Mouse (Mus musculus): ENCODE measurements around the gene Gpr1. TPM values are rescaled to one million over a fixed set of nuclear protein-coding genes. Genes with fewer than 3 reads are reported as not detected.

The Gpr1 gene
- total and polyA plus RNA-seq, 3 experiments: not detected

GRCm38 (mm10) chr1:63247831-63248359 is 33.6 kb upstream of the Gpr1 start:
- no peaks in the 10 kb centered on the region for H3K79me2 ChIP-seq (replicated peaks; ENCODE audit: control insufficient read depth, extremely low read depth, insufficient read depth, poor library complexity, severe bottlenecking)
- no peak overlapping the region for H3K4me2 ChIP-seq (ENCODE audit: insufficient read depth, low read depth, poor library complexity, severe bottlenecking)
- in situ Hi-C loops (cut with MboI; ENCODE audit: low pct_ligation_motif_present, low pct_unique_long_range_greater_than_20kb, low sequenced_read_pairs) (no loop called here), dilution Hi-C loops (cut with MboI; ENCODE audit: extremely low pct_ligation_motif_present, extremely low pct_unique_long_range_greater_than_20kb, low sequenced_read_pairs) (no loop called here)
- no peak overlapping the region for H3K27ac ChIP-seq (ENCODE audit: insufficient read depth, low read depth)
- DNase-seq (ENCODE audit: extremely low read depth): no peak
- no peak overlapping the region for H3K9ac ChIP-seq (ENCODE audit: insufficient read depth, low read depth)
- no peaks in the 10 kb centered on the region for H3K9me3 ChIP-seq (replicated peaks; ENCODE audit: low read length)
- no peak overlapping the region for H3K4me3 ChIP-seq (replicated peaks in 1 of 3; ENCODE audit: low read depth in 2 of 3, low read length in 2 of 3, poor library complexity in 1 of 3)
- no peaks in the 10 kb centered on the region for H3K36me3 ChIP-seq (replicated peaks in 1 of 2; ENCODE audit: control insufficient read depth in 1 of 2, insufficient read depth in 1 of 2, low read length in 1 of 2)
- no peaks in the 10 kb centered on the region for H3K4me1 ChIP-seq (ENCODE audit: control insufficient read depth in 1 of 2, insufficient read depth in 2 of 2)
- no peak for TF ChIP-seq GABPA (IDR thresholded peaks at IDR 0.05; ENCODE audit: insufficient replicate concordance, low read depth, low read length)
- no peak for TF ChIP-seq JUN (IDR thresholded peaks at IDR 0.05; ENCODE audit: insufficient read depth, low read depth, low read length)
- no peak for TF ChIP-seq CHD1 (IDR thresholded peaks at IDR 0.05; ENCODE audit: low read depth, low read length)
- TF ChIP-seq ZNF384 (IDR thresholded peaks at IDR 0.05; ENCODE audit: low read depth, low read length): no peak
- TF ChIP-seq USF2 (conservative IDR thresholded peaks at IDR 0.05; ENCODE audit: low read depth, low read length): no peak
- no peak for TF ChIP-seq BHLHE40 (IDR thresholded peaks at IDR 0.05; ENCODE audit: low read depth, low read length)
- TF ChIP-seq RCOR1 (conservative IDR thresholded peaks at IDR 0.05; ENCODE audit: low read depth, low read length): no peak
- TF ChIP-seq NELFE (IDR thresholded peaks at IDR 0.05; ENCODE audit: low read depth, low read length): no peak
- no peak for TF ChIP-seq TBP (conservative IDR thresholded peaks at IDR 0.05; ENCODE audit: low read depth, low read length)
- no peak for TF ChIP-seq POLR2AphosphoS2 (IDR thresholded peaks at IDR 0.05; ENCODE audit: low read depth, low read length)
- no peak for TF ChIP-seq SMC3 (IDR thresholded peaks at IDR 0.05; ENCODE audit: low read depth, low read length)
- no peak for TF ChIP-seq TCF12 (IDR thresholded peaks at IDR 0.05; ENCODE audit: low read depth, low read length)
- no peaks in the 10 kb centered on the region for H3K27me3 ChIP-seq (replicated peaks)

GRCm38 (mm10) chr1:63246862-63247521 is 32.6 kb upstream of the Gpr1 start:
- no peaks in the 10 kb centered on the region for H3K9me3 ChIP-seq (replicated peaks; ENCODE audit: low read length)
- in situ Hi-C loops (cut with MboI; ENCODE audit: low pct_ligation_motif_present, low pct_unique_long_range_greater_than_20kb, low sequenced_read_pairs): no loop called here
- H3K79me2 ChIP-seq (replicated peaks; ENCODE audit: control insufficient read depth, extremely low read depth, insufficient read depth, poor library complexity, severe bottlenecking): no peaks in the 10 kb centered on the region
- H3K36me3 ChIP-seq (replicated peaks in 1 of 2; ENCODE audit: control insufficient read depth in 1 of 2, insufficient read depth in 1 of 2, low read length in 1 of 2): no peaks in the 10 kb centered on the region
- no peaks in the 10 kb centered on the region for H3K4me1 ChIP-seq (ENCODE audit: control insufficient read depth in 1 of 2, insufficient read depth in 2 of 2)
- no peak for DNase-seq (ENCODE audit: extremely low read depth)
- TF ChIP-seq UBTF (IDR thresholded peaks at IDR 0.05; ENCODE audit: low read depth, low read length) (no peak), RAD21 (IDR thresholded peaks at IDR 0.05; ENCODE audit: low read depth, low read length) (no peak), IRF4 (IDR thresholded peaks at IDR 0.05; ENCODE audit: low read depth, low read length) (no peak), ETS1 (conservative IDR thresholded peaks at IDR 0.05; ENCODE audit: low read depth, low read length) (no peak), PAX5 (IDR thresholded peaks at IDR 0.05; ENCODE audit: low read length) (no peak), USF2 (conservative IDR thresholded peaks at IDR 0.05; ENCODE audit: low read depth, low read length) (no peak), ELF1 (IDR thresholded peaks at IDR 0.05; ENCODE audit: low read depth, low read length) (no peak), GABPA (IDR thresholded peaks at IDR 0.05; ENCODE audit: insufficient replicate concordance, low read depth, low read length) (no peak), CTCF (conservative IDR thresholded peaks at IDR 0.05 in 1 of 2, IDR thresholded peaks at IDR 0.05 in 1 of 2; ENCODE audit: low read depth in 2 of 2, low read length in 2 of 2) (no peak), MXI1 (IDR thresholded peaks at IDR 0.05; ENCODE audit: low read depth, low read length) (no peak), NELFE (IDR thresholded peaks at IDR 0.05; ENCODE audit: low read depth, low read length) (no peak), JUND (conservative IDR thresholded peaks at IDR 0.05; ENCODE audit: low read depth, low read length) (no peak), SMC3 (IDR thresholded peaks at IDR 0.05; ENCODE audit: low read depth, low read length) (no peak), BHLHE40 (IDR thresholded peaks at IDR 0.05; ENCODE audit: low read depth, low read length) (no peak), TBP (conservative IDR thresholded peaks at IDR 0.05; ENCODE audit: low read depth, low read length) (no peak), MEF2A (IDR thresholded peaks at IDR 0.05; ENCODE audit: borderline replicate concordance, low read depth, low read length) (no peak), ZC3H11A (IDR thresholded peaks at IDR 0.05; ENCODE audit: low read depth, low read length) (no peak), CHD2 (IDR thresholded peaks at IDR 0.05; ENCODE audit: low read length) (no peak)
- H3K4me3 ChIP-seq (replicated peaks in 1 of 3; ENCODE audit: low read depth in 2 of 3, low read length in 2 of 3, poor library complexity in 1 of 3): no peak overlapping the region
- H3K27ac ChIP-seq (ENCODE audit: insufficient read depth, low read depth): no peak overlapping the region
- dilution Hi-C loops (cut with MboI; ENCODE audit: extremely low pct_ligation_motif_present, extremely low pct_unique_long_range_greater_than_20kb, low sequenced_read_pairs): no loop called here
- no peak overlapping the region for H3K4me2 ChIP-seq (ENCODE audit: insufficient read depth, low read depth, poor library complexity, severe bottlenecking)
- no peak overlapping the region for H3K9ac ChIP-seq (ENCODE audit: insufficient read depth, low read depth)
- H3K27me3 ChIP-seq (replicated peaks): no peaks in the 10 kb centered on the region

Data from CH12.LX (cell line).